Mouse (Mus musculus): Measurements from ENCODE around the gene Zfp365.

DNA sequence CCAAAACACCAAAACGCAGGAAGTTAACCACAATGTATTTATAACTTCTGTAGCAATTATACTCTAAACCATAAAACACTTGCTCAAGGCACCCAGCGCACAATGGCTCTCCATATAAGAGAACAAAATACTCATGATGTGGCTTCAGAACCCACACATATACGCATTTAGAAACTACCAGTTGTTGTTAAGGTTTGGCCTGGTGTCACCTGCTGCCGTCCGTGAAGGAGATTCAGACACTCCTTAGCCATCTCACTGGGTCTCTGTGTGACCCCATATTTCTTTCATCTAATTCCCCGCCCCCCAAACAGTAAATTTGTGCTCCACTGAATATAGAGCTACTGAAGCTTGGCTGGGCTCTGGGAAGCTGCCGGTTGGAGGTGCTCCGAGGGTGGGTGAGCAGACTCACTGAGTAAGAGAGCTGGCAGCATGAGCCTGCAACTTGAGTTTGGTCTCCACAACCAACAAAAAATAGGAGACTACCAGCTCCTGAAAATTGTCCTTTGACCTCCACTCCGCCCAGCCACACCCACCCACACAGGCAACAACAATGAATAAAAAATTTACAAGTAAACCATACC is 14.0 kb downstream of the Zfp365 start:
- TF ChIP-seq CTCF (IDR thresholded peaks at IDR 0.05; ENCODE audit: low read depth, low read length) (no peak), POLR2A (IDR thresholded peaks at IDR 0.05; ENCODE audit: extremely low read depth, insufficient read depth, low read length) (no peak)

All from liver, adult 2 months (tissue).